Mouse (Mus musculus) embryonic fibroblast, embryonic 13.5 days (primary cell): ENCODE results near the gene Usp33. TPM values are rescaled to one million over a fixed set of nuclear protein-coding genes. Genes with fewer than 3 reads are reported as not detected.

Experiments
- H3K27ac ChIP-seq: 2 replicates; pipeline ENCODE4 v1.5.1; 2012; ENCODE audit warnings: low read length, control low read depth, inconsistent platforms; ENCODE audit not compliant: insufficient read depth
- H3K4me1 ChIP-seq: 2 replicates; pipeline ENCODE4 v1.6.1; 2011; ENCODE audit warnings: low read length; ENCODE audit not compliant: control insufficient read depth, insufficient read depth
- H3K4me3 ChIP-seq: 2 replicates; pipeline ENCODE4 v1.5.1; 2011; ENCODE audit warnings: mild to moderate bottlenecking, control low read depth, low read length; ENCODE audit not compliant: insufficient read depth
- CTCF ChIP-seq: IDR thresholded peaks from 2 replicates; pipeline ENCODE4 v1.5.1; 2011; ENCODE audit warnings: mild to moderate bottlenecking, control low read depth, low read length, moderate library complexity, borderline replicate concordance; ENCODE audit not compliant: insufficient read depth
- POLR2A ChIP-seq: IDR thresholded peaks from 2 replicates; pipeline ENCODE4 v1.6.1; 2011; ENCODE audit warnings: low read depth, mild to moderate bottlenecking, control low read depth, low read length, moderate library complexity
- polyA plus RNA-seq: library from polyadenylated mRNA; stranded (reverse); fragments of >200 nt; gene quantifications from 2 replicates; pipeline ENCODE4 v1.2.4, GENCODE M21; 2011; ENCODE audit warnings: low read depth; ENCODE audit not compliant: missing spikeins, insufficient read length

The Usp33 gene
- polyA plus RNA-seq, 1 experiment, result 63.9 TPM

DNA sequence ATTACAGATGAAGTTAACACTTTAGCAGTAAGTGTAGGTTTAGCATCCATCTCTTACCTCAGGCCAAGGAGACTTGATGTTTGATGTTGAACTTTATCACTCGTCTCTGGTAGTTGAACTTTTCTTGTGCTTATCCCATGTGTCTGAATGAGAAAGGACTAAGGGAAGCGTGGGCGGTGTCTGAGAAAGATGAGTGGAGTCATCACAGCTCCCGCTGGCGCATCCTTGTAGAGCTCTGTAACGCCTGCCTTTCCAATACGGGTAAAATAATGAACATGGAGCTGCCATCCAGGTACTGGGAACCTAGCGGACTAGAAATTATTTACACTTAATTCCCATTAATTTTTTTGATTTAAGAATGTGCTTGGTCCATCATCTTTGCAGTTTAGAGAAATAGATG lies 82.6 kb downstream of the Usp33 start:
- Histone ChIP-seq H3K4me3 (no peak overlapping the region), H3K4me1 (no peaks in the 10 kb centered on the region), H3K27ac (no peak overlapping the region)
- TF ChIP-seq CTCF (no peak), POLR2A (no peak)

GRCm38 (mm10) chr3:152432677-152433076 lies 86.4 kb downstream of the Usp33 start:
- Histone ChIP-seq H3K4me3 (no peak overlapping the region), H3K4me1 (no peaks in the 10 kb centered on the region), H3K27ac (no peak overlapping the region)
- no peak for TF ChIP-seq POLR2A
- TF ChIP-seq CTCF, result no peak

DNA sequence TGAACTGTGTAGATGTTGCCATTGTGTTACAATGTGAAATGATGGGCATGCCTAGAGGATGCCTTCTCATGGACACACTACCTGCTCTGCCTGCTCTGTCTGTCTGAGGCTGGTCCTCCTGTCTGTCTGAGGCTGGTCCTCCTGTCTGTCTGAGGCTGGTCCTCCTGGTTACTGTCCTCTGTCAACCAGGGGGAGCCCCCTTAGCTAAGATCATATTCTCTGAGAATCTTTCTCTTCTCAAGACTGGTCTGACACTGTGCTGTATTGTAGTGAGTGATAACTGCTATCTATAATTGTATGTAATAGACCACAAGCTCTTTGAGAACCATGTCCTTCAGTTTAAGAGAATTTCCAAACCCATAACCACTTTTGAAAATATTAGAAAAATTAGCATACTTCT lies 89.3 kb downstream of the Usp33 start:
- Histone ChIP-seq H3K4me1 (no peaks in the 10 kb centered on the region), H3K27ac (no peak overlapping the region), H3K4me3 (no peak overlapping the region)
- TF ChIP-seq CTCF, result no peak
- no peak for TF ChIP-seq POLR2A

- H3K4me1 ChIP-seq, result no peaks in the 10 kb centered on the region
- no peak for TF ChIP-seq CTCF
- TF ChIP-seq POLR2A, result no peak
- H3K27ac ChIP-seq, result no peak overlapping the region
- no peak overlapping the region for H3K4me3 ChIP-seq
Measured at GRCm38 (mm10) chr3:152438068-152438467, 91.8 kb downstream of the Usp33 start.

- H3K27ac ChIP-seq, result no peak overlapping the region
- no peaks in the 10 kb centered on the region for H3K4me1 ChIP-seq
- no peak overlapping the region for H3K4me3 ChIP-seq
- no peak for TF ChIP-seq CTCF
- no peak for TF ChIP-seq POLR2A
Measured at GRCm38 (mm10) chr3:152442795-152443194, 96.5 kb downstream of the Usp33 start.

Other genes with a start within 250 kb of the Usp33 start
- gene Gipc2, start 180.2 kb upstream of the Usp33 start, polyA plus RNA-seq, result 1.9 and 3.9 TPM in 2 replicates
- 94.2 and 127 TPM in 2 replicates for gene Dnajb4, start 136.2 kb upstream of the Usp33 start, polyA plus RNA-seq
- gene Fubp1, start 136.1 kb upstream of the Usp33 start, polyA plus RNA-seq, result 138 and 142 TPM in 2 replicates
- gene Nexn, start 80.1 kb upstream of the Usp33 start, polyA plus RNA-seq, result 144 and 152 TPM in 2 replicates
- gene Miga1, start 6.1 kb upstream of the Usp33 start, polyA plus RNA-seq, result 9.9 and 13.2 TPM in 2 replicates
- gene Zzz3, start 49.0 kb downstream of the Usp33 start, polyA plus RNA-seq, result 66.9 and 77.3 TPM in 2 replicates